Mouse (Mus musculus): ENCODE results near the gene Ctnna3.

DNA sequence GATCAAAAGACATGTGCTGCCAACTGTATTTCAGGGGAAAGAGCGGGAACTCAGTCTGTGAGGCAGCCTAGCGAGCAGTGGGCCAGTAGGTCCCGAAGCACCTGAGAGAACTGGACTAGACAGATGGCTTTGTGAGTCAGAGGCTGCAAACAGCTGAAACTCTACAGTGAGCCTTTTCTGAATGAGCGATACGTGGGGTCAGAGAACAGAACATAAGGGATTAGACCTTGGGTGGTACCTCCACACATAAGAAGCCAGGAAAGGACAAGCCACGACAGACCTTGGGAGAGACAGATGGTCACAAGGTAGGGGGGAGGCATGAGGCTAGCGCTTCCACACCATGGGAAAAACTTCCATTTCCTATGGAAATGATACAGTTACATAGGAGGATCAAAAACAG lies 58.4 kb downstream of the Ctnna3 start:
- TF ChIP-seq CTCF (IDR thresholded peaks at IDR 0.05; ENCODE audit: extremely low read depth, insufficient read depth, low read length) (no peak), POLR2A (IDR thresholded peaks at IDR 0.05; ENCODE audit: extremely low read depth, insufficient read depth, low read length) (no peak)
